Comparison of ENCODE assay signal across 19 mouse cellular contexts in genomic region chr15:7747586-7747985, GRCm38 (mm10).
"Had no signal": no experiment of that assay in that cellular context is flagged by ENCODE, and none has a peak within 500 bp of the region (broad histone marks: within the 10 kb centered on the region; RNA-seq: fewer than 3 reads in every experiment).

No protein-coding gene starts in this region.

- DNase-seq: lung, adult 18-20 months; lung, embryonic 14.5 days; lung, postnatal 10 days; lung, postnatal 4 days; midbrain, embryonic 14.5 days; retina, postnatal 1 day; right cerebral cortex, adult 18-20 months; right cerebral cortex, postnatal 25 days; right cerebral cortex, postnatal 4 days; spleen, adult 18-20 months; thymus, adult 18-20 months; thymus, postnatal 14 days; thymus, postnatal 36 days had no signal

- H3K36me3 ChIP-seq: midbrain, embryonic 10.5 days; midbrain, embryonic 12.5 days; neural tube, embryonic 13.5 days; neural tube, embryonic 15.5 days had no signal

- H3K27ac ChIP-seq: midbrain, embryonic 10.5 days; midbrain, embryonic 12.5 days; neural tube, embryonic 13.5 days; neural tube, embryonic 15.5 days had no signal

- H3K4me2 ChIP-seq: lung, embryonic 14.5 days; midbrain, embryonic 12.5 days; neural tube, embryonic 13.5 days; neural tube, embryonic 15.5 days had no signal

- H3K4me3 ChIP-seq: midbrain, embryonic 10.5 days; midbrain, embryonic 12.5 days; myocyte; neural tube, embryonic 13.5 days; neural tube, embryonic 15.5 days had no signal

- ATAC-seq: midbrain, embryonic 16.5 days had no signal

- H3K9me3 ChIP-seq: midbrain, embryonic 10.5 days; midbrain, embryonic 12.5 days; neural tube, embryonic 13.5 days; neural tube, embryonic 15.5 days had no signal

- H3K9ac ChIP-seq: lung, embryonic 14.5 days; midbrain, embryonic 12.5 days; neural tube, embryonic 13.5 days; neural tube, embryonic 15.5 days had no signal

- H3K27me3 ChIP-seq: midbrain, embryonic 12.5 days; neural tube, embryonic 13.5 days; neural tube, embryonic 15.5 days had no signal

- H3K4me1 ChIP-seq: midbrain, embryonic 10.5 days; midbrain, embryonic 12.5 days; neural tube, embryonic 13.5 days; neural tube, embryonic 15.5 days had no signal
